Mouse (Mus musculus) lung, embryonic 15.5 days (tissue): ENCODE data around the gene Ubc. TPM values are rescaled to one million over a fixed set of nuclear protein-coding genes. Genes with fewer than 3 reads are reported as not detected.
A peak's percentile ranks its signal among the peaks of the same experiment; 100 is the strongest.

ENCODE experiments used
- ATAC-seq: fragments of 200-750 bp; cut with Nextera tagmentation; 2 replicates; pipeline ENCODE4 v1.8.0; 2017; ENCODE audit warnings: moderate number of reproducible peaks, borderline replicate concordance; ENCODE audit not compliant: low FRiP score, low TSS enrichment; ENCODE audit errors: extremely low read depth
- H3K27ac ChIP-seq: fragments of 300-500 bp; sonication (generic); 2 replicates; pipeline ENCODE4 v1.5.1; 2015; ENCODE audit warnings: moderate library complexity, mild to moderate bottlenecking, inconsistent platforms
- H3K27me3 ChIP-seq: fragments of 300-500 bp; sonication (generic); 2 replicates; pipeline ENCODE4 v1.6.1; 2015; ENCODE audit warnings: inconsistent platforms
- H3K36me3 ChIP-seq: fragments of 300-500 bp; sonication (generic); 2 replicates; pipeline ENCODE4 v1.6.1; 2015; ENCODE audit warnings: inconsistent platforms
- H3K4me1 ChIP-seq: fragments of 300-500 bp; sonication (generic); 2 replicates; pipeline ENCODE4 v1.6.1; 2015; ENCODE audit warnings: inconsistent platforms
- H3K4me2 ChIP-seq: fragments of 300-500 bp; sonication (generic); 2 replicates; pipeline ENCODE4 v1.6.1; 2015; ENCODE audit warnings: inconsistent platforms, mild to moderate bottlenecking, moderate library complexity
- H3K4me3 ChIP-seq: fragments of 300-500 bp; sonication (generic); 2 replicates; pipeline ENCODE4 v1.5.1; 2015; ENCODE audit warnings: mild to moderate bottlenecking, inconsistent platforms
- H3K9ac ChIP-seq: fragments of 300-500 bp; sonication (generic); 2 replicates; pipeline ENCODE4 v1.6.1; 2015; ENCODE audit warnings: inconsistent platforms
- H3K9me3 ChIP-seq: fragments of 300-500 bp; sonication (generic); 2 replicates; pipeline ENCODE4 v1.6.1; 2016; ENCODE audit warnings: inconsistent platforms
- WGBS: fragments of 180-500 bp; shearing (Covaris S2); methylation state at CpG from one replicate; pipeline ENCODE4 v1.1.7; 2015; 5-methylcytosine and 5-hydroxymethylcytosine counted together
- polyA plus RNA-seq: library from polyadenylated mRNA; unstranded; fragments of >200 nt; fragmentation: Nextera tagmentation; extraction: Ambion mirVana; gene quantifications from 2 replicates; pipeline ENCODE4 v1.2.1, GENCODE M21; 2015

Gene Ubc
- polyA plus RNA-seq, 1 experiment from 2014 or later: 1,218 TPM

- Histone ChIP-seq H3K4me1 (peaks cover 19% of the 10 kb centered on the region), H3K9me3 (no peaks in the 10 kb centered on the region), H3K27ac (no peak overlapping the region), H3K9ac (no peak overlapping the region), H3K36me3 (peaks cover 33% of the 10 kb centered on the region), H3K27me3 (no peaks in the 10 kb centered on the region), H3K4me3 (no peak overlapping the region), H3K4me2 (no peak overlapping the region)
- no peak for ATAC-seq
- 59% methylated on average over 5 of the region's 5 CpGs for WGBS
Measured at GRCm38 (mm10) chr5:125411972-125412530, 22.0 kb upstream of the Ubc start.

- peak overlapping the region; percentile 41 for H3K4me3 ChIP-seq
- ATAC-seq: no peak
- H3K9me3 ChIP-seq: no peaks in the 10 kb centered on the region
- H3K27ac ChIP-seq: peak overlapping the region; percentile 38
- no peaks in the 10 kb centered on the region for H3K27me3 ChIP-seq
- H3K9ac ChIP-seq: peak overlapping the region; percentile 14; the same call in 1 of the 2 replicates
- H3K4me1 ChIP-seq: peaks cover 25% of the 10 kb centered on the region
- peaks cover 8% of the 10 kb centered on the region; the same call in 1 of the 2 replicates for H3K36me3 ChIP-seq
- WGBS: 8% methylated on average over 20 of the region's 20 CpGs
- H3K4me2 ChIP-seq: peak overlapping the region; percentile 49
Measured at GRCm38 (mm10) chr5:125409348-125410090, 19.5 kb upstream of the Ubc start.

GRCm38 (mm10) chr5:125408842-125409241 is 18.8 kb upstream of the Ubc start:
- H3K4me2 ChIP-seq: peak overlapping the region; percentile 49
- H3K9me3 ChIP-seq: no peaks in the 10 kb centered on the region
- WGBS: under 1% methylated on average over 13 of the region's 13 CpGs
- H3K9ac ChIP-seq: peak overlapping the region; percentile 14; the same call in 1 of the 2 replicates
- H3K4me3 ChIP-seq: peak overlapping the region; percentile 41
- H3K36me3 ChIP-seq: peaks cover 3% of the 10 kb centered on the region; the same call in 1 of the 2 replicates
- ATAC-seq: peak; percentile 54; the same call in 1 of the 2 replicates
- H3K27ac ChIP-seq: peak overlapping the region; percentile 38; the same call in 1 of the 2 replicates
- peaks cover 25% of the 10 kb centered on the region for H3K4me1 ChIP-seq
- H3K27me3 ChIP-seq: no peaks in the 10 kb centered on the region

GRCm38 (mm10) chr5:125407910-125408575 is 18.0 kb upstream of the Ubc start:
- Histone ChIP-seq H3K9me3 (no peaks in the 10 kb centered on the region), H3K4me1 (peaks cover 25% of the 10 kb centered on the region), H3K27ac (no peak overlapping the region), H3K4me2 (no peak overlapping the region), H3K9ac (no peak overlapping the region), H3K4me3 (no peak overlapping the region), H3K27me3 (no peaks in the 10 kb centered on the region), H3K36me3 (no peaks in the 10 kb centered on the region)
- no peak for ATAC-seq
- 69% methylated on average over 14 of the region's 14 CpGs for WGBS

GRCm38 (mm10) chr5:125407020-125407830 is 17.2 kb upstream of the Ubc start:
- H3K4me1 ChIP-seq: peaks cover 29% of the 10 kb centered on the region
- H3K27ac ChIP-seq: peak overlapping the region; percentile 74
- no peaks in the 10 kb centered on the region for H3K9me3 ChIP-seq
- 49% methylated on average over 13 of the region's 13 CpGs for WGBS
- H3K4me2 ChIP-seq: peak overlapping the region; percentile 84
- peak overlapping the region; percentile 53 for H3K9ac ChIP-seq
- no peaks in the 10 kb centered on the region for H3K27me3 ChIP-seq
- peak overlapping the region; percentile 53 for H3K4me3 ChIP-seq
- ATAC-seq: no peak
- no peaks in the 10 kb centered on the region for H3K36me3 ChIP-seq

GRCm38 (mm10) chr5:125406322-125407016 is 16.5 kb upstream of the Ubc start:
- Histone ChIP-seq H3K9me3 (no peaks in the 10 kb centered on the region), H3K27ac (peak overlapping the region; percentile 74), H3K4me1 (peaks cover 29% of the 10 kb centered on the region), H3K27me3 (no peaks in the 10 kb centered on the region), H3K4me3 (peak overlapping the region; percentile 53), H3K4me2 (peak overlapping the region; percentile 84), H3K36me3 (no peaks in the 10 kb centered on the region), H3K9ac (peak overlapping the region; percentile 53)
- 2% methylated on average over 20 of the region's 20 CpGs for whole genome bisulfite sequencing
- peak; percentile 33 for ATAC-seq

GRCm38 (mm10) chr5:125405546-125406248 is 15.7 kb upstream of the Ubc start:
- Histone ChIP-seq H3K9me3 (no peaks in the 10 kb centered on the region), H3K27ac (peak overlapping the region; percentile 88), H3K27me3 (no peaks in the 10 kb centered on the region), H3K9ac (peak overlapping the region; percentile 53), H3K36me3 (no peaks in the 10 kb centered on the region), H3K4me2 (peak overlapping the region; percentile 84), H3K4me3 (peak overlapping the region; percentile 53), H3K4me1 (peaks cover 29% of the 10 kb centered on the region)
- peak; percentile 63 for ATAC-seq
- WGBS: under 1% methylated on average over 31 of the region's 31 CpGs

GRCm38 (mm10) chr5:125404903-125405545 is 15.0 kb upstream of the Ubc start:
- Histone ChIP-seq H3K36me3 (no peaks in the 10 kb centered on the region), H3K4me3 (peak overlapping the region; percentile 53), H3K4me1 (peaks cover 26% of the 10 kb centered on the region), H3K4me2 (peak overlapping the region; percentile 84), H3K9ac (peak overlapping the region; percentile 53), H3K27me3 (no peaks in the 10 kb centered on the region), H3K9me3 (no peaks in the 10 kb centered on the region), H3K27ac (peak overlapping the region; percentile 88)
- WGBS: under 1% methylated on average over 28 of the region's 28 CpGs
- ATAC-seq: peak; percentile 17; the same call in 1 of the 2 replicates

- Histone ChIP-seq H3K27me3 (no peaks in the 10 kb centered on the region), H3K27ac (peak overlapping the region; percentile 88), H3K36me3 (no peaks in the 10 kb centered on the region), H3K9me3 (no peaks in the 10 kb centered on the region), H3K4me2 (peak overlapping the region; percentile 84), H3K4me3 (peak overlapping the region; percentile 53), H3K9ac (peak overlapping the region; percentile 53), H3K4me1 (peaks cover 21% of the 10 kb centered on the region)
- no peak for ATAC-seq
- WGBS: under 1% methylated on average over 7 of the region's 7 CpGs
Measured at GRCm38 (mm10) chr5:125404536-125404902, 14.5 kb upstream of the Ubc start.
